Mouse (Mus musculus) heart, postnatal 10 days (tissue): ENCODE results near the gene Fam83g. TPM values are rescaled to one million over a fixed set of nuclear protein-coding genes. Genes with fewer than 3 reads are reported as not detected.
"Not testable (repeated sequence)": the region's sequence is repeated elsewhere in the genome, so short reads cannot be mapped to it uniquely, and the experiment has no call there.

Experiments
- DNase-seq, 2 experiments: peaks; one replicate each; pipeline ENCODE4 v3.0.0; 2021
- intact Hi-C: fragments of 180-260 bp; cut with DNase I; formaldehyde crosslinking; loops from one replicate; pipeline ENCODE4 v1.15.1; 2025
- total RNA-seq, 2 experiments: library from RNA; stranded (reverse); gene quantifications; 2 replicates each; pipeline ENCODE4 v1.2.3; 2021

Gene Fam83g
- total RNA-seq: under 1 TPM; 0.12 to 0.29 TPM

GRCm38 (mm10) chr11:61683907-61684731, at the start of gene Fam83g:
Gene Fam83g, plus strand, starts transcription at chr11:61684091.
- intact Hi-C loops: no loop called here
- peak; percentile 37 to 56 for DNase-seq

GRCm38 (mm10) chr11:61636309-61636708, 47.6 kb upstream of the Fam83g start:
- DNase-seq, intact Hi-C loops: not testable (repeated sequence)

GRCm38 (mm10) chr11:61637413-61637812, 46.5 kb upstream of the Fam83g start:
- intact Hi-C loops: no loop called here
- no peak for DNase-seq

- no peak for DNase-seq
- intact Hi-C loops: no loop called here
Measured at GRCm38 (mm10) chr11:61637856-61638255, 46.0 kb upstream of the Fam83g start.

GRCm38 (mm10) chr11:61638764-61639536, 44.9 kb upstream of the Fam83g start:
- intact Hi-C loops: no loop called here

GRCm38 (mm10) chr11:61639601-61640177, 44.2 kb upstream of the Fam83g start:
- no peak for DNase-seq
- intact Hi-C loops: no loop called here

More at GRCm38 (mm10) chr11:61638764-61639536, 44.9 kb upstream of the Fam83g start:
- no peak for DNase-seq

GRCm38 (mm10) chr11:61640585-61640984, 43.3 kb upstream of the Fam83g start:
- DNase-seq, intact Hi-C loops: not testable (repeated sequence)

- no peak for DNase-seq
- intact Hi-C loops: no loop called here
Measured at GRCm38 (mm10) chr11:61642106-61642505, 41.8 kb upstream of the Fam83g start.

- DNase-seq: no peak
- intact Hi-C loops: no loop called here
Measured at GRCm38 (mm10) chr11:61643184-61643961, 40.5 kb upstream of the Fam83g start.

GRCm38 (mm10) chr11:61644576-61645326, 39.1 kb upstream of the Fam83g start:
- peak; percentile 33 to 59 for DNase-seq
- intact Hi-C loops: no loop called here

GRCm38 (mm10) chr11:61645357-61645857, 38.5 kb upstream of the Fam83g start:
- intact Hi-C loops: no loop called here
- no peak for DNase-seq

- no peak for DNase-seq
- intact Hi-C loops: no loop called here
Measured at GRCm38 (mm10) chr11:61646499-61647039, 37.3 kb upstream of the Fam83g start.

GRCm38 (mm10) chr11:61647110-61647910, 36.6 kb upstream of the Fam83g start:
- intact Hi-C loops: no loop called here
- no peak for DNase-seq

- intact Hi-C loops: no loop called here
- DNase-seq: peak in 1 of 2 experiments; percentile 29
Measured at GRCm38 (mm10) chr11:61647956-61648748, 35.7 kb upstream of the Fam83g start.

- no peak for DNase-seq
Measured at GRCm38 (mm10) chr11:61648749-61649115, 35.2 kb upstream of the Fam83g start.

GRCm38 (mm10) chr11:61649163-61649580, 34.7 kb upstream of the Fam83g start:
- intact Hi-C loops: no loop called here
- DNase-seq: no peak

More at GRCm38 (mm10) chr11:61648749-61649115, 35.2 kb upstream of the Fam83g start:
- intact Hi-C loops: no loop called here

- intact Hi-C loops: no loop called here
- no peak for DNase-seq
Measured at GRCm38 (mm10) chr11:61649626-61650025, 34.3 kb upstream of the Fam83g start.
